Mouse (Mus musculus): ENCODE measurements around the gene Ipo4. TPM values are rescaled to one million over a fixed set of nuclear protein-coding genes. Genes with fewer than 3 reads are reported as not detected.

Ipo4 gene
- polyA plus RNA-seq, 1 experiment, result 519 TPM

DNA sequence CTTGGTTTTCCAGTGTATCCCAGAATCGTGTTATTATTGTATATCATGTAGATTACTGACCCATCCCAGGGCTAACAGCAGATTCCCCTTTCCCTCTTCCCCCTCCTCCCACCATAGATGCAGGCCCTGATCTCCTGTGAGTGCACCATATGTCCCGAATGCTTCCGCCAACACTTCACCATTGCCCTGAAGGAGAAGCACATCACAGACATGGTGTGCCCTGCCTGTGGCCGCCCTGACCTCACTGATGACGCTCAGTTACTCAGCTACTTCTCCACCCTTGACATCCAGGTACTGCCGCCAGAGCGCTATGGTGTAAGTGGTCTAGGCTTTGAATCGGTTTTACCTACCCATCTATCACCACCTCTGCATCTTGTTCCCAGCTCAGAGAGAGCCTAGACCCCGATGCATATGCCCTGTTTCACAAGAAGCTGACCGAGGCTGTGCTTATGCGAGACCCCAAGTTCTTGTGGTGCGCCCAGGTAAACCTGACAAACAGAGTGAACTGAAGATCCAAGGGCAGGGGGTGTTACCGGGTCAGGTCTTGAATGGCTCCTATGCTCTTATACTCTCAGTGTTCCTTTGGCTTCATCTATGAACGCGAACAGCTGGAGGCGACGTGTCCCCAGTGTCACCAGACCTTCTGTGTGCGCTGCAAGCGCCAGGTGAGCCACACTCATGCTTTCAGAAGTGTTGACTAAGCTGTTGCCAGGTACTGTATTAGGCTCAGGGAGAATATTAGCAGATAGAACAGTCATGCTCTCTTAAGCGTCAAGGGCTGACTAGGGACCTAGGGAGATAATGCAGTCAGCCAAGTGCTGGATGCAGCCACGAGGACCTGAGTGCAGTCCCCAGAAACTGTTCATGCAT, 37.0 kb downstream of the Ipo4 start:
- H3K27ac ChIP-seq (ENCODE audit: control insufficient read depth, insufficient read depth, low read depth, low read length), result no peak overlapping the region
- H3K27me3 ChIP-seq (ENCODE audit: control insufficient read depth, insufficient read depth, low read length), result no peaks in the 10 kb centered on the region
- no peaks in the 10 kb centered on the region for H3K36me3 ChIP-seq (ENCODE audit: control insufficient read depth, insufficient read depth, low read length)
- H3K4me3 ChIP-seq (ENCODE audit: control insufficient read depth, low read depth, low read length), result no peak overlapping the region
- peaks cover 6% of the 10 kb centered on the region for H3K4me1 ChIP-seq (ENCODE audit: control insufficient read depth, insufficient read depth, low read length)
- TF ChIP-seq CTCF (IDR thresholded peaks at IDR 0.05; ENCODE audit: control insufficient read depth, insufficient read depth, insufficient replicate concordance, low read depth, low read length) (no peak), POLR2A (IDR thresholded peaks at IDR 0.05; ENCODE audit: control insufficient read depth, low read depth, low read length) (no peak)

DNA sequence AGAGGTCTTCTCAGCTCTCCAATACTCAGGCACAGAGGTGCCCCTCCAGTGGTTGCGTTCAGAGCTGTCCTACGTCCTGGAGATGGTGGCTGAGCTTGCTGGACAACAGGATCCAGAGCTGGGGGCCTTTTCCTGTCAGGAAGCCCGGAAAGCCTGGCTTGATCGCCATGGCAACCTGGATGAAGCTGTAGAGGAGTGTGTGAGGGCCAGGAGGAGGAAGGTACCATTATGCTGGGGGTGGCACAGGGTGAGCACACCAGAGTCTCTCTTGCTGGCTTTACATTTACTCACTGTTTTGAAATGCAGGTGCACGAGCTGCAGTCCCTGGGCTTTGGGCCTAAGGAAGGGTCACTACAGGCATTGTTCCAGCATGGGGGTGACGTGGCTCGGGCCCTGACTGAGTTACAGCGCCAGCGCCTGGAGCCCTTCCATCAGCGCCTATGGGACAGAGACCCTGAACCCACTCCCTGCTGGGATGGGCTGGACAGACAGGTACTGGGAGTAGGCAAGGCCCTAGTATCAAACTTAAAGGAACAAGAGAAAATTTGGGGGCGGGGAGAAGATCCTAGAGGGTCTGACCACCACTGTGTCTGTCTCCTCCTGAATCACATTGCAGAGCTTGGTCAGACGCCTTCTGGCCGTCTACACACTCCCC, 39.6 kb downstream of the Ipo4 start:
- Histone ChIP-seq H3K27ac (ENCODE audit: control insufficient read depth, insufficient read depth, low read depth, low read length) (no peak overlapping the region), H3K4me3 (ENCODE audit: control insufficient read depth, low read depth, low read length) (peak overlapping the region; percentile 56), H3K27me3 (ENCODE audit: control insufficient read depth, insufficient read depth, low read length) (no peaks in the 10 kb centered on the region), H3K4me1 (ENCODE audit: control insufficient read depth, insufficient read depth, low read length) (peaks cover 15% of the 10 kb centered on the region), H3K36me3 (ENCODE audit: control insufficient read depth, insufficient read depth, low read length) (no peaks in the 10 kb centered on the region)
- no peak for TF ChIP-seq POLR2A (IDR thresholded peaks at IDR 0.05; ENCODE audit: control insufficient read depth, low read depth, low read length)
- no peak for TF ChIP-seq CTCF (IDR thresholded peaks at IDR 0.05; ENCODE audit: control insufficient read depth, insufficient read depth, insufficient replicate concordance, low read depth, low read length)

DNA sequence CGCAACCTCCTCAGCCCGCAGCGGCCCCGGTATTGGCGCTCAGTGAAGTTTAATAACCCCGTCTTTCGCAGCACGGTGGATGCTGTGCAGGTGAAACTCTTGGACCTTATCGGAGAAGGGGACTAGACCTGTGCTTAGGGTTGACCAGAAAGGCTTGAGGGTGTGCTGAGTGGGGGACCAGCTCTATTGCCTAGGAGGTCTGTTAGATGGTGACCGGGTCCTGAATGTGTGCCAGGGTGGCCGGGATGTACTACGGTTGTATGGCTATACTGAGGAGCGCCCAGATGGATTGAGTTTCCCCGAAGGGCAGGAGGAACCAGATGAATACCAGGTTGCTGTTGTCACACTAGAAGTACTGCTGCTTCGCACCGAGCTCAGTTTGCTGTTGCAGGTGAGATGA, 43.5 kb downstream of the Ipo4 start:
- Histone ChIP-seq H3K27ac (ENCODE audit: control insufficient read depth, insufficient read depth, low read depth, low read length) (no peak overlapping the region), H3K36me3 (ENCODE audit: control insufficient read depth, insufficient read depth, low read length) (no peaks in the 10 kb centered on the region), H3K4me1 (ENCODE audit: control insufficient read depth, insufficient read depth, low read length) (peaks cover 19% of the 10 kb centered on the region), H3K4me3 (ENCODE audit: control insufficient read depth, low read depth, low read length) (peak overlapping the region; percentile 88), H3K27me3 (ENCODE audit: control insufficient read depth, insufficient read depth, low read length) (no peaks in the 10 kb centered on the region)
- no peak for TF ChIP-seq CTCF (IDR thresholded peaks at IDR 0.05; ENCODE audit: control insufficient read depth, insufficient read depth, insufficient replicate concordance, low read depth, low read length)
- no peak for TF ChIP-seq POLR2A (IDR thresholded peaks at IDR 0.05; ENCODE audit: control insufficient read depth, low read depth, low read length)

DNA sequence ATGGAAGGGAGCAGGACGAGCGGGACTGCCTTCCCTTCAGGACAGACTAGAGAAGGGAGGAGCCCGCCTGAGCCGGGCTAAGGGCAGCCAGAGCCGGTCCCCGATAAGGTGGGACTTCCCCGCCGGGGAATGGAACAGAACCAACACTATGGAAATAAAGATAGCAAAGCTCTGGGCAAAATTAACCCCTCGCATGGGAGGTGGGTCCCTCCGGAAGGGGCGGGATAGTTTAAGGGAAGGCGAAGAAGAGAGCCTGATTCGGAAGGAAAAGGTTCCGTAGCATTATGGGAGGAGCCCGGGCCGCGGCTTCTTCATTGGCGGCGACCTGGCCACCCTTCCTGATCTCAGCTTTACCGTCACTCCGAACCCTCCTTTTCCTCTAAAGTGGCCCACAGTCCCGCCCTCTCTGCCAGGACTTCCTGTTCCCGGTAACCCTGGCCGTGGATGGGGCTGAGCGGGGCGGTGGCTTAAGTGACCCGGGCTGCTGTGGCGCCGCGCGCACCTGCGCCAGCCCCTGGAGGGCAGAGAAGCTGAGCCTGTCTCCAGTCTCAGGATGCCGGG, 44.3 kb downstream of the Ipo4 start, which contains the start of gene Rnf31:
Rnf31 (plus strand) TSS at position 378 of the 561 bp plus-strand sequence.
- H3K27ac ChIP-seq (ENCODE audit: control insufficient read depth, insufficient read depth, low read depth, low read length), result peak within 1 kb of the TSS; percentile 87
- H3K27me3 ChIP-seq (ENCODE audit: control insufficient read depth, insufficient read depth, low read length), result no peaks in the 10 kb centered on the region
- peaks cover 16% of the 10 kb centered on the region for H3K4me1 ChIP-seq (ENCODE audit: control insufficient read depth, insufficient read depth, low read length)
- H3K36me3 ChIP-seq (ENCODE audit: control insufficient read depth, insufficient read depth, low read length), result no peaks in the 10 kb centered on the region
- H3K4me3 ChIP-seq (ENCODE audit: control insufficient read depth, low read depth, low read length), result peak within 1 kb of the TSS; percentile 88
- no peak for TF ChIP-seq CTCF (IDR thresholded peaks at IDR 0.05; ENCODE audit: control insufficient read depth, insufficient read depth, insufficient replicate concordance, low read depth, low read length)
- TF ChIP-seq POLR2A (IDR thresholded peaks at IDR 0.05; ENCODE audit: control insufficient read depth, low read depth, low read length), result peak; percentile 38; the same call in 1 of the 2 replicates

DNA sequence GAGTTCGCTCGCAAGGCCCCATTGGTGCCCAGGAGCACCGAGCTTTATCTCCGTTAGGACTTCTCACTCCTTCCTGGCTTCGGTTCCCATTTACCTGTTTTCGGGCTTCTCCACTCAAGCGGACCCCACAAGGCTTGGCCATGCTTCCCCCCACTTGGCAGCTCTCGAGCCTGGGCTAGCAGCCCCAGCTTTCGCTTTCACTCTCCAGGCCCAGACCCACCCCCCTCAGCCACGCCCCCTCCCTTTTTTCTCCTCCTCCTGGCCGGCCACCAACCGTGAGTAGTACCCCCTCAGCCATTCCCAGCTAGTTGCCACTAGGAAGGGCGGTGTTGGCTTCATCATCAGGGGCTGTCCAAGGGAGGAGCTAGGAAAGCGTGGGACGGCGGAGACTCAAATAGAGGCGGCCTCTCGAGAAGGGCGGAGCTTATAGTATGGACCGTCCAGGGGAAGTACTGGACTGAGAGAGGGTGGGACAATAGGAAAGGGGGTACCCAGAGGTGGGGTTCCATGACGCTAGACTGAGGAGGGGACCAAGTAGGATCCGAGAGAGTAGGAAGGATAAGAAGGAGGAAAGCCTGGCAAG, 44.9 kb downstream of the Ipo4 start, which contains the start of gene Psme2:
Psme2 (minus strand) TSS at position 366 of the 583 bp plus-strand sequence.
- TF ChIP-seq CTCF (IDR thresholded peaks at IDR 0.05; ENCODE audit: control insufficient read depth, insufficient read depth, insufficient replicate concordance, low read depth, low read length) (no peak), POLR2A (IDR thresholded peaks at IDR 0.05; ENCODE audit: control insufficient read depth, low read depth, low read length) (peak; percentile 25; the same call in 1 of the 2 replicates)
- H3K27me3 ChIP-seq (ENCODE audit: control insufficient read depth, insufficient read depth, low read length), result no peaks in the 10 kb centered on the region
- no peaks in the 10 kb centered on the region for H3K36me3 ChIP-seq (ENCODE audit: control insufficient read depth, insufficient read depth, low read length)
- peak within 1 kb of the TSS; percentile 87 for H3K27ac ChIP-seq (ENCODE audit: control insufficient read depth, insufficient read depth, low read depth, low read length)
- H3K4me3 ChIP-seq (ENCODE audit: control insufficient read depth, low read depth, low read length), result peak within 1 kb of the TSS; percentile 88
- peaks cover 13% of the 10 kb centered on the region for H3K4me1 ChIP-seq (ENCODE audit: control insufficient read depth, insufficient read depth, low read length)

DNA sequence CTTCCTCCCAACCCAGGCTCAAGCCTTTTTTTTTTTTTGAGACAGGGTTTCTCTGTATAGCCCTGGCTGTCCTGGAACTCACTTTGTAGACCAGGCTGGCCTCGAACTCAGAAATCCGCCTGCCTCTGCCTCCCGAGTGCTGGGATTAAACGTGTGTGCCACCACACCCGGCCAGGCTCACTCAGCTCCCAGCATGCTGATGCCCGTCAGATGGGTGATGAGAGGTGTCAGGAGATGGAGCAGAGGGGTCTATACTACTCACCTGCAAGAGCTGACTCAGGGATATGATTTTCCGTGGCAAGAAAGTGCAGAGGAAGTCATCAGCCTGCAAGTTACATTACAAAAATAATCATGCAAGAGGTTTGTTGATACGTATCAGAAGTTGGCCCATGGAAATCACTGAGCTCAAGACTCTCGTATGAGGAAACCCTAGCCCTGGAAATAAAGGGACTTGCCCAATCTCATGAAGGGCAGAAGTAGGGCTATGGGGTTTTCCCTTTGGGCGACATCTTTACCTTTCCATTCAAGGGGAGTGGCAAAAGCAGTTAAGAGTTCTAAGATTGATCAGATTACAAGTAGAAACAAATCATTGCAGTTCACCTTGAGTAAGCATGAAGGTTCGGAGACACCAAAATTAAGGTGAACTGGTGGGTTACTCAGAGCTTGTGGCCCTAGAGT, 45.8 kb downstream of the Ipo4 start:
- Histone ChIP-seq H3K4me3 (ENCODE audit: control insufficient read depth, low read depth, low read length) (peak overlapping the region; percentile 88; the same call in 1 of the 2 replicates), H3K4me1 (ENCODE audit: control insufficient read depth, insufficient read depth, low read length) (peaks cover 13% of the 10 kb centered on the region), H3K27ac (ENCODE audit: control insufficient read depth, insufficient read depth, low read depth, low read length) (peak overlapping the region; percentile 78), H3K27me3 (ENCODE audit: control insufficient read depth, insufficient read depth, low read length) (no peaks in the 10 kb centered on the region), H3K36me3 (ENCODE audit: control insufficient read depth, insufficient read depth, low read length) (no peaks in the 10 kb centered on the region)
- no peak for TF ChIP-seq POLR2A (IDR thresholded peaks at IDR 0.05; ENCODE audit: control insufficient read depth, low read depth, low read length)
- no peak for TF ChIP-seq CTCF (IDR thresholded peaks at IDR 0.05; ENCODE audit: control insufficient read depth, insufficient read depth, insufficient replicate concordance, low read depth, low read length)
